Mouse (Mus musculus) bone marrow, adult 2 months (tissue): Measurements from ENCODE around the gene Ttc37. TPM values are rescaled to one million over a fixed set of nuclear protein-coding genes. Genes with fewer than 3 reads are reported as not detected.

Experiments used
- H3K27ac ChIP-seq: fragments of 200-500 bp; 2 replicates; pipeline ENCODE4 v1.5.1; 2012; ENCODE audit warnings: low read depth, mild to moderate bottlenecking, control low read depth, inconsistent platforms, low read length; ENCODE audit not compliant: control insufficient read depth, poor library complexity, insufficient read depth
- H3K4me1 ChIP-seq: fragments of 200-500 bp; 2 replicates; pipeline ENCODE4 v1.6.1; 2011; ENCODE audit warnings: low read length; ENCODE audit not compliant: control insufficient read depth, insufficient read depth
- H3K4me3 ChIP-seq: fragments of 200-500 bp; replicated peaks from 2 replicates; pipeline ENCODE3; 2011; ENCODE audit warnings: mild to moderate bottlenecking, low read depth, low read length, control low read depth; ENCODE audit not compliant: control insufficient read depth
- CTCF ChIP-seq: fragments of 200-500 bp; IDR thresholded peaks from 2 replicates; pipeline ENCODE4 v1.5.1; 2011; ENCODE audit warnings: low read length, control low read depth; ENCODE audit not compliant: control insufficient read depth, insufficient read depth
- POLR2A ChIP-seq: fragments of 200-500 bp; IDR thresholded peaks from 2 replicates; pipeline ENCODE4 v1.6.1; 2011; ENCODE audit warnings: low read depth, mild to moderate bottlenecking, control low read depth, low read length, borderline replicate concordance; ENCODE audit not compliant: control insufficient read depth
- WGBS: fragments of 180-500 bp; shearing (Covaris S2); methylation state at CpG from one replicate; pipeline ENCODE4 v1.1.7; 2018; 5-methylcytosine and 5-hydroxymethylcytosine counted together
- polyA plus RNA-seq: library from polyadenylated mRNA; stranded (reverse); fragments of >200 nt; gene quantifications from 2 replicates; pipeline ENCODE4 v1.2.4, GENCODE M21; 2011; ENCODE audit warnings: low replicate concordance; ENCODE audit not compliant: missing spikeins, insufficient read depth, insufficient read length

Gene Ttc37
- polyA plus RNA-seq, 1 experiment = 10.3 TPM

- TF ChIP-seq POLR2A = no peak
- TF ChIP-seq CTCF = no peak
- WGBS = 90% methylated on average over 5 of the region's 5 CpGs
- H3K4me1 ChIP-seq = no peaks in the 10 kb centered on the region
- no peak overlapping the region for H3K4me3 ChIP-seq
- no peak overlapping the region for H3K27ac ChIP-seq
Observed at GRCm38 (mm10) chr13:76187651-76188050, 89.1 kb downstream of the Ttc37 start.

- H3K4me3 ChIP-seq = no peak overlapping the region
- H3K4me1 ChIP-seq = no peaks in the 10 kb centered on the region
- H3K27ac ChIP-seq = no peak overlapping the region
- WGBS = 71% methylated on average over 3 of the region's 3 CpGs
- TF ChIP-seq POLR2A (no peak), CTCF (no peak)
Observed at GRCm38 (mm10) chr13:76189190-76189589, 90.7 kb downstream of the Ttc37 start.

GRCm38 (mm10) chr13:76190273-76190672, 91.7 kb downstream of the Ttc37 start:
- TF ChIP-seq CTCF (no peak), POLR2A (no peak)
- H3K27ac ChIP-seq = no peak overlapping the region
- H3K4me1 ChIP-seq = no peaks in the 10 kb centered on the region
- 83% methylated on average over 3 of the region's 3 CpGs for WGBS
- H3K4me3 ChIP-seq = no peak overlapping the region

GRCm38 (mm10) chr13:76194937-76195336, 96.4 kb downstream of the Ttc37 start:
- Histone ChIP-seq H3K27ac (no peak overlapping the region), H3K4me3 (no peak overlapping the region), H3K4me1 (peaks cover 1% of the 10 kb centered on the region)
- no peak for TF ChIP-seq CTCF
- TF ChIP-seq POLR2A = no peak

- Histone ChIP-seq H3K4me3 (no peak overlapping the region), H3K4me1 (peaks cover 1% of the 10 kb centered on the region), H3K27ac (no peak overlapping the region)
- 80% methylated on average over 8 of the region's 8 CpGs for whole genome bisulfite sequencing
- TF ChIP-seq CTCF (no peak), POLR2A (no peak)
Observed at GRCm38 (mm10) chr13:76195431-76196138, 97.1 kb downstream of the Ttc37 start.

GRCm38 (mm10) chr13:76197297-76197848, 98.8 kb downstream of the Ttc37 start:
- TF ChIP-seq POLR2A (no peak), CTCF (no peak)
- Histone ChIP-seq H3K4me3 (no peak overlapping the region), H3K27ac (no peak overlapping the region), H3K4me1 (peaks cover 1% of the 10 kb centered on the region)
- WGBS = 45% methylated on average over 3 of the region's 3 CpGs

- WGBS = 94% methylated on average over 4 of the region's 4 CpGs
- Histone ChIP-seq H3K27ac (no peak overlapping the region), H3K4me1 (peaks cover 1% of the 10 kb centered on the region), H3K4me3 (no peak overlapping the region)
- TF ChIP-seq CTCF (no peak), POLR2A (no peak)
Observed at GRCm38 (mm10) chr13:76199943-76200342, 101.4 kb downstream of the Ttc37 start.

- H3K4me3 ChIP-seq = no peak overlapping the region
- H3K4me1 ChIP-seq = no peaks in the 10 kb centered on the region
- TF ChIP-seq CTCF = no peak
- TF ChIP-seq POLR2A = no peak
- no peak overlapping the region for H3K27ac ChIP-seq
- WGBS = 60% methylated on average over 2 of the region's 2 CpGs
Observed at GRCm38 (mm10) chr13:76214928-76215327, 116.4 kb downstream of the Ttc37 start.
